Mouse (Mus musculus): ENCODE data around the gene Plekha1.

DNA sequence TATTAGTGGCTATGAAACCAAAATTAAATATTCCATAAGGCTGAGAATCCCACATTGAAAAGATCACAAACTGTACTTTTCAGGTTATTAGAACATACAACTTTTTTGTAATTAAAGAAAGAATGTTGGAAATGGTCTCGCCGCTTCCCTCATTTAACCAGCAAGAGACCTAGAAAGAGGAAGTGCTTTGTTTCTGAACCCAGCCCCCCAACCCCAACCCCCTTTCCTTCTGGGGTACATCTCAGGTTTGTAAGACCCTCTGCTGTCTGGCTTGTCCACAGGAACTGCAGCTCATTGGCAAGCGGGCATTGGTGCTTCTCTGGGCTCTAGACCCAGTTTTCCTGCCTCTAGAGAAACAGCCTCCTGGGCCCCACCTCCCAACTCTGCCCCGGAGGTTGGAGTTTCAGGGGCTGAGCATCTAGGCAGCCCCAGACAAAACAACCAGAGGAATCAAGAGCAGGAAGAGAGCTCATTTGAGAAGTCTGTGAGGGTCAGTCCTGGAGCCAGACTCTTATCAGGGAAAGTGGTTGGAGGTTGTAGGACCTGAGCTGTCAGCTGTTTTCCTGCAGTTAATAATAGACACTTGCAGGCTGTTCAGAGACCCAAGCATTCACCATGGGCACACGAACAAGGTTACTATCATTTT, 83.1 kb downstream of the Plekha1 start:
- TF ChIP-seq CTCF (IDR thresholded peaks at IDR 0.05 in 2 of 3, conservative IDR thresholded peaks at IDR 0.05 in 1 of 3; ENCODE audit: control insufficient read depth in 1 of 3, insufficient read depth in 1 of 3, low read depth in 2 of 3, low read length in 3 of 3, poor library complexity in 1 of 3, severe bottlenecking in 1 of 3) (no peak), POLR2A (IDR thresholded peaks at IDR 0.05; ENCODE audit: control insufficient read depth in 1 of 2, insufficient read depth in 1 of 2, low read depth in 1 of 2, low read length in 2 of 2, poor library complexity in 1 of 2) (no peak), ETS1 (IDR thresholded peaks at IDR 0.05; ENCODE audit: low read depth, low read length) (no peak), ZKSCAN1 (IDR thresholded peaks at IDR 0.05; ENCODE audit: low read depth, low read length) (no peak), RCOR1 (IDR thresholded peaks at IDR 0.05; ENCODE audit: low read depth, low read length) (no peak)

Measured in MEL (cell line).